Mouse (Mus musculus) CD4-positive, CD25-positive, alpha-beta regulatory T cell, adult 4 months (primary cell): ENCODE data around the gene Atp5j. TPM values are rescaled to one million over a fixed set of nuclear protein-coding genes. Genes with fewer than 3 reads are reported as not detected.

ENCODE experiments used
- ATAC-seq: one replicate; pipeline ENCODE4 v1.8.0; 2017
- polyA plus RNA-seq, 2 experiments: library from polyadenylated mRNA; unstranded; fragments of 100-300 nt; shearing (Covaris generic); gene quantifications; one replicate each; pipeline ENCODE4 v1.2.1; 2017

The Atp5j gene
- polyA plus RNA-seq, 2 experiments from 2014 or later: 385 to 522 TPM

GRCm38 (mm10) chr16:84806175-84806574, 29.2 kb downstream of the Atp5j start:
- ATAC-seq: no peak

GRCm38 (mm10) chr16:84804866-84805265, 30.6 kb downstream of the Atp5j start:
- no peak for ATAC-seq

GRCm38 (mm10) chr16:84802217-84802616, 33.2 kb downstream of the Atp5j start:
- ATAC-seq: no peak

- peak; percentile 63 for ATAC-seq
Measured at GRCm38 (mm10) chr16:84800038-84800437, 35.4 kb downstream of the Atp5j start.

GRCm38 (mm10) chr16:84796678-84797077, 38.7 kb downstream of the Atp5j start:
- no peak for ATAC-seq

GRCm38 (mm10) chr16:84795337-84795736, 40.1 kb downstream of the Atp5j start:
- no peak for ATAC-seq

- no peak for ATAC-seq
Measured at GRCm38 (mm10) chr16:84793401-84793800, 42.0 kb downstream of the Atp5j start.

GRCm38 (mm10) chr16:84790595-84791165, 44.7 kb downstream of the Atp5j start:
- ATAC-seq: no peak

GRCm38 (mm10) chr16:84784966-84785365, 50.5 kb downstream of the Atp5j start:
- ATAC-seq: no peak

GRCm38 (mm10) chr16:84783279-84783678, 52.1 kb downstream of the Atp5j start:
- ATAC-seq: no peak

GRCm38 (mm10) chr16:84779718-84780117, 55.7 kb downstream of the Atp5j start:
- no peak for ATAC-seq

GRCm38 (mm10) chr16:84778861-84779630, 56.4 kb downstream of the Atp5j start:
- no peak for ATAC-seq

- ATAC-seq: no peak
Measured at GRCm38 (mm10) chr16:84778431-84778830, 57.0 kb downstream of the Atp5j start.

Other genes starting within 250 kb of the Atp5j start
- 10 to 100 TPM; 21.2 to 27.5 TPM for gene Mrpl39, start 99.9 kb downstream of the Atp5j start, polyA plus RNA-seq
- under 1 TPM; 0.19 to 0.43 TPM for gene Jam2, start 61.5 kb downstream of the Atp5j start, polyA plus RNA-seq
- 10 to 100 TPM; 18.1 to 19.2 TPM for gene Gabpa, start 700 bp downstream of the Atp5j start, polyA plus RNA-seq